Mouse (Mus musculus): ENCODE measurements at regions not wholly inside any gene's neighbourhood (a gene's known extent, or its start where the extent isn't known, plus 50 kb on each side); places are given as distances from the start of the nearest gene placed in this dataset.

- no peak for DNase-seq (ENCODE audit: low spot score in 2 of 2)
These were observed 144.7 kb upstream of the Cnot2 start for GRCm38 (mm10) chr10:116726031-116726430.

DNA sequence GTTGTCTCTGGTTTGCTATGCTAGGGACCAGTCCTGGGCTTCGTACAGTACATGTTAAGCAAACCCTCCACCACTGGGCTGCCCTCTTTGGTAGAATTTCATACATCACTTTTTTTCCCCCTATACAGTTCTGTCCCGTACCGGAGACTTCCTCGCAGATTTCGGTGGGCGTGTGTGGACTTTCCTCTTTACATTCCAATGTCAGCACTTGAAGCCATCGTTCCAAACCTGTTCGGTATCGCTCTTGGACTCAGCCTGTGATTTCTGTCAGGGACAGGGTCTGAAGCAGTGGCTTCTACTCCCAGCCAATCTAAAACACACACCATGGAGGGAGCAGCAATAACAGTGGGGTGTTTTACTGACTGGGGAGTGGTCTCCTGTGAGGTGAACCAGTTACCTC, 140.7 kb upstream of the Cnot2 start:
- no peak for DNase-seq (ENCODE audit: low spot score in 2 of 2)

DNA sequence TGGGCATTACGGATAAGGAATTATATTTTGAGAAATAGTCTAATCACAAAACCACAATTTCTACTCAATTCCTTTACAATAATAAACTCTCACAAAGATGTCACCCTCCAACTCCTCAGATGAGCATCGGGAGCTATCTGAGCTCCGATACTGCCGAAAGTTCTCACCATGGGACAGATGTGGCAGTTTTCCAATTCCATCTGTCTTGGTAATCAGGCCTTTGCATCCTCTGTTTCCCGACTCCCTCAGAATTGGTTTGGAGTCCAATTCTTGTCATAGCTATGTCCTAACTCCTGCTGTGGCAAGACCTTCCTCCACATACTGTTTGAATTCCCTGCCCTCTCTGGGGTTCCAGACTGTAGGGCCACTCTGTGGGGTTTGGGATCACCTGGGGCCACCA, 138.3 kb upstream of the Cnot2 start:
- DNase-seq (ENCODE audit: low spot score in 2 of 2): no peak

DNA sequence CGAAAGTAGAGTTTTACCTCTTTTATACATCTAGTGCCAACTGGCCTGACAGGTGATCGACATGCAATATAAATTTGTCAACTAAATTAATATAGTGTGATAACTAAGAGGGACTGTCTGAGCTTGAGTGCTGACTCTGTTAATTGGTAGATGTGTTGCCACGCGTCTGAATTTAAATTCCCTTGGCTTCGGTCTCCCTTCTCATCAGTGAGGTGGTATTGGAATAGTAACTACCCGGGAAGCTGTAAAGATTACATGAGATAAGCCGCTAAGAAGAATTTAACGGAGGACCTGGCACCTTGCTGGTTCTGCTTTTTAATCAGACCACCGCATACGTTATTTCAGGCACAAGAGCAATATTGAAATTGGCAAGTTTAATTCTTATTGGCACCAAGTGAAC, 136.7 kb upstream of the Cnot2 start:
- DNase-seq (ENCODE audit: low spot score in 2 of 2): no peak

- DNase-seq (ENCODE audit: low spot score in 2 of 2): peak in 1 of 2 experiments; percentile 34
These were observed 135.8 kb upstream of the Cnot2 start for GRCm38 (mm10) chr10:116717017-116717643.

DNA sequence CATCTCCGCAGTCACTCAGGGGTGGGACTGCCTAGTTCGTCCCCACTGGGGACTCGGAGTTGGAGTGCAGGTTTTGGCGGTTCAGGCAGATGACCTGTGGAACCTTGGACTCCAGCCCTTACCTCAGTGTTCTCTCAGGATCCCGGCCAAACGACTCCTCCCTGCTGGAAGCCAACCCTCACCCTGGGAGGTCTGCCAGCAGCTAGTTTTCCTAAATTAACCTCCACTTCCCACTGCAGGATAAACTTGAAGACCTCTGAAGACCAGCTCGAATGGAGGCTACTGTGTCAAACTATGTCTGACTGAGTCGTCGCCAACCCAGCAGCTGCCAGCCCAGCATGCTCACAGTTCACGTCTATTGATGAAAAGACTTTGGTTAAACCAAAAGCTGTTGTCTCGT, 132.1 kb upstream of the Cnot2 start:
- DNase-seq (ENCODE audit: low spot score in 2 of 2): no peak

DNA sequence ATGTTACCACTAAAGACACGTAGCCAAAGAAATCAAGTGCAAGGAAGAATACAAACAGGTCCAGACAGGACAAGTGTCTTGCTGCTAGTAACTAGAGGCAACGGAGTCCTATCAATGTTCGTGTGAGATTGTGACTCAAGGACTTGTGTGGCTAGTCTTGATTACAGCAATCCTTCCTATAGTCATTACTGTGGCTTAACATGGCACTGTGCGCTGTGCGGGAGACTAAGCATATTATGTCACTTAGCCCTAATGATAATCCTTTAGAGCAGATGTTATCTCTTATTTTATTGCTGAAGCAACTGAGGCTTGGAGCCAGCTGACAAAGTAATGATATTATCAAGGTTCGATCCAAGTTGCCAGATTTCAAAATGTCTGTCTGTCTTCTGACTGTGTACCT, 125.7 kb upstream of the Cnot2 start:
- DNase-seq (ENCODE audit: low spot score in 2 of 2): no peak

DNA sequence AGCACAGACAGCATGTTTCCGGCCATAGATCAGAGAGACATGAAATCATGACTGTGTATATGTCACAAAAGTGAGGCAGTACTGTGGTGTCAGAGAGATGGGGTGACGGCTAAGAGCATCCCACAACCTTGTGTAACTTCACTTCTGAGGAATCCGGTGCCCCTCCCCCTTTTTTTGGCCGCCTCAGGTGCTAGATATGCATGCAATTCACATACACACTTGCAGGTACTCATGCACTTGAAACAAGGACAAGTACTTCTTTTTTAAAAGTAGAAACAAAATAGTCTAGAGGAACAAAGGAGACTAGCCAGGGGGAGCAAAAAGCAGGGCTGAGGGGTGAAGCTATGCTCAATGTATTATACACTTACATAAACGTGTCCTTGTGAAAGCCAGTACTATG, 120.0 kb upstream of the Cnot2 start:
- DNase-seq (ENCODE audit: low spot score in 2 of 2): no peak

- DNase-seq (ENCODE audit: low spot score in 2 of 2): no peak
These were observed 118.4 kb upstream of the Cnot2 start for GRCm38 (mm10) chr10:116699711-116700110.

GRCm38 (mm10) chr10:116697628-116698316, 116.5 kb upstream of the Cnot2 start:
- no peak for DNase-seq (ENCODE audit: low spot score in 2 of 2)

- no peak for DNase-seq (ENCODE audit: low spot score in 2 of 2)
These were observed 112.5 kb upstream of the Cnot2 start for GRCm38 (mm10) chr10:116693816-116694215.

GRCm38 (mm10) chr10:116686741-116687140, 105.4 kb upstream of the Cnot2 start:
- DNase-seq (ENCODE audit: low spot score in 2 of 2): no peak

GRCm38 (mm10) chr10:116683374-116683773, 102.1 kb upstream of the Cnot2 start:
- no peak for DNase-seq (ENCODE audit: low spot score in 2 of 2)

DNA sequence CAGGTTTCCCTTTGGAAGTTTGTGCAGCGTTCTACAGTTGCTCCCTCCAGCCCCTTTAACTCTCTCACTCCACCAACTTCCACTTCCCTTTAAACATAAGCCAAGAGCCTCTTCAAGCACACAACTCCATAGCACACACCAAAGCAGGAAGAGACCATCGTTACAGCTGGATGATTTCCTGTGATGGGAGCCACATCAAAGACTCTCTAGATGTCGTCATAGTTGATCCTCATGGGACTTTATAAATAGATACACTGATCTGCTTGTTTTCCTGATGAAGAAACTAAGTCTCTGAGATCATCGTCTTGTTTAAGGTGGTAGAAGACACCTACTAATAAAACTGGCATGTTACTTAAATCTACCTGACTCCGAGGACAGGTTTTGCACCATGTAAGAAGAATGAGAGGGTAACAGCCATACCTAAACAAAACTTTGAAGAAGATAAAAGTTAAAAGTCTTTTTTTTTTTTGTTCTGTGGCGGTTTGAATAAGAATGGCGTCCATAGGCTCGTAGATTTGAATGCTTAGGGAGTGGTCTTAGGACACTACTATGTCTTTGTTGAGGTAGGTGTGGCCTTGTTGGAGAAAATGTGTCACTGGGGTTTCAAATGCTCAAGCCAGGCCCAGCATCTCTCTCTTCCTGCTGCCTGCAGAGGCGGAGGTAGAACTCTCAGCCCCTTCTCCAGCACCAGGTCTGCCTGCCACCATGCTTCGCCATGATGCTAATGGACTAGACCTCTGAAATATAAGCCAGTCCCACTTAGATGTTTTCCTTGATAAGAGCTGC, 97.8 kb upstream of the Cnot2 start:
- DNase-seq (ENCODE audit: low spot score in 2 of 2): no peak

DNA sequence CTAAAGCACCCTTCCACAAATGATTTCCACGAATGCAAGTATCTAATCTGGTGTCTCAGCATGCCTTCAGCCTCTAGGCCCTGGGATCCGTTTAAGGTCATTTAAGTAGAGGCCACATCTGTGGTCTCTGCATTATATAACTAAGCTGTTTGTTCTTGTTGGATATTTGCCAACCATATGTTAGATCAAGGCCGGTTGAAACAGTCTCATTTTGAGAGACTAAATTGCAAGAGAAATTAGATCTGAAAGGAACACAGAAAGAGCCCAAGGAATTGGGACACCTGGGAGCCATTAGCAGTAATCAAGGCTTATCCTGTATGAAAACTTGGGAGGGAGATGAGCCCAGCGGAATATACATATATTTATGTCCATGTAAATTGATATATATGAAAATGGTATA, 96.6 kb upstream of the Cnot2 start:
- DNase-seq (ENCODE audit: low spot score in 2 of 2): no peak

GRCm38 (mm10) chr10:116675171-116675570, 93.9 kb upstream of the Cnot2 start:
- DNase-seq (ENCODE audit: low spot score in 2 of 2): no peak

DNA sequence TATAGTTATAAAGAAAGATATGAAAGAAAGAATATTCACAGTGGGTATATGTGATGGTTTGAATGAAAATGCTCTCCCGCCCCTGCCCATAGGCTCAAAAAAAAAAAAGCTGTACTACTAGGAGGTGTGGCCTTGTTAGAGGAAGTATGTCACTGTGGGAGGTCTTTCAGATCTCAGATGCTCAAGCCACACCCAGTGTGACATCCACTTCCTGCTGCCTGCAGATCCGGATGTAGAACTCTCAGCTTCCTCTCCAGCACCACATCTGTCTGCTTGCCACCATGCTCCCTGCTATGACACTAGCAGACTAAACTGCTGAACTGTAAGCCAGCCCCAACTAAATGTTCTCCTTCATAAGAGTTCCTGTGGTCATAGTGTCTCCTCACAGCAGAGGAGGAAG, 93.0 kb upstream of the Cnot2 start:
- no peak for DNase-seq (ENCODE audit: low spot score in 2 of 2)

GRCm38 (mm10) chr10:116658162-116658962, 77.1 kb upstream of the Cnot2 start:
- DNase-seq (ENCODE audit: low spot score in 2 of 2): no peak

- no peak for DNase-seq (ENCODE audit: low spot score in 2 of 2)
These were observed 74.6 kb upstream of the Cnot2 start for GRCm38 (mm10) chr10:116655891-116656290.

DNA sequence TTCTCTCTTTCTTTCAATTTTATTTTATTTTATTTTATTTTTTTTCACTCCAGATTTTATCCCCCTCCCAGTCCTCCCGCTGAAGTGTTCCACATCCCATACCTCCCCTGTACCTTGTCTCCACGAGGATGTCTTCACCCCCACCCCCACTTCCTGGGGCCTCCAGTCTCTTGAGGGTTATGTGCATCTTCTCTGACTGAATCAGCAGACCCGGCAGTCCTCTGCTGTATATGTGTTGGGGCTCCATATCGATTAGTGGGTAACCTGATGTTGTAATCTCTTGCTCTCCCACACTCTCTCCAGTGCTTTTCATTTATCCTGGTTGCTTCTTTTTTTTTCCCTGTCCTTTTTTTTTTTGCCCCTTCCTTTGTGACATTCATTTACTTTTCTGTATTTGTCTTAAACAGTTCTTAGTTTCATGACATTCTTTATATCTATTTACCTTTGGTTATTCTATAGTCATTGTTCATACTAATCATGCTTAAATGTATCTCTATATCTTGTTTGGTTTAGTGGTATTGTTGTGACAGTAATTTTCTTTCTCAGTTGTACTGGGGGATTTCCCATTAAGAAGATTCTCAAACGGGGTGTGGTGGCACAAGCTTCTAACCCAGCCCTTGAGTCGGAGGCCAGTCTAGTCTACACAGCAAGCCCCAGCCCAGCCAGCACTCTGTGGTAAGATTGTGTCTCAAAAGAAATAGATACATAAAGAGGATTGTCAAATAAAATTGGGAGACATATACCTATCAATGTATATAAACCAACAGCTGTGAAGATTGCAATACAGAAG, 73.9 kb upstream of the Cnot2 start:
- no peak for DNase-seq (ENCODE audit: low spot score in 2 of 2)

DNA sequence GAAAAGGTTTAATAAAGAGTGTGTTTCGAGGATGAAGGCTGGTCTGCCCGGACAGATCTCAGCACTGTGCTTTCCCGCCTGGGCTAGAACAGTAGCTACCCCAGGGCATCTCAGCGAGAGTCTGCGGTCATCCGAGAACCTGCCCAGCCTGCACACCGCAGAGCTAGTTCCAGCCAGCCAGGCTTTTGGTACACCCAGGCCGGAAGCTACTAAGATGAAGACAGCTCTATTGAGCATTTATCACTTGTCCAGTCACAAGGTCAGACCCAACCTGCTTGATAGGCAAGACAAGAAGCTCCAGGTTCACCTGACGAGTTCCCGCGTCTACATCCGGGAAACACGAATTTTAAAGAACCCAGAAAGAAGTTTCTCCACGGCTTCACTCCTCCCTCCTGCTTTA, 72.8 kb upstream of the Cnot2 start:
- DNase-seq (ENCODE audit: low spot score in 2 of 2): no peak

Data from left cerebral cortex, adult 9 months (tissue).